Mouse (Mus musculus) E14TG2a.4 (cell line): Measurements from ENCODE around the gene Ube2d3.
"Not testable (repeated sequence)": the region's sequence is repeated elsewhere in the genome, so short reads cannot be mapped to it uniquely, and the experiment has no call there.

Source experiments
- H3K27me3 ChIP-seq: 2 replicates; pipeline ENCODE4 v1.6.1; 2014; ENCODE audit warnings: low read length, control low read depth; ENCODE audit not compliant: insufficient read depth
- H3K36me3 ChIP-seq: 2 replicates; pipeline ENCODE4 v1.6.1; 2014; ENCODE audit warnings: low read length, control low read depth; ENCODE audit not compliant: insufficient read depth
- H3K4me1 ChIP-seq: replicated peaks from 2 replicates; pipeline ENCODE4 v1.6.1; 2014; ENCODE audit warnings: low read depth, low read length, control low read depth
- H3K4me3 ChIP-seq: replicated peaks from 2 replicates; pipeline ENCODE4 v1.5.1; 2014; ENCODE audit warnings: mild to moderate bottlenecking, low read length
- H3K9me3 ChIP-seq: 2 replicates; pipeline ENCODE4 v1.6.1; 2014; ENCODE audit warnings: low read length, control low read depth
- CTCF ChIP-seq: conservative IDR thresholded peaks from 2 replicates; pipeline ENCODE4 v1.5.1; 2014; ENCODE audit warnings: low read length
- NANOG ChIP-seq: IDR thresholded peaks from 2 replicates; pipeline ENCODE4 v1.6.1; 2014; ENCODE audit warnings: borderline replicate concordance, low read length, mixed read lengths
- POU5F1 ChIP-seq: IDR thresholded peaks from 2 replicates; pipeline ENCODE4 v1.6.1; 2014; ENCODE audit warnings: low read length, borderline replicate concordance

Gene Ube2d3

GRCm38 (mm10) chr3:135444930-135445329 lies 7.0 kb downstream of the Ube2d3 start:
- H3K4me1 ChIP-seq, result peaks cover 59% of the 10 kb centered on the region
- H3K36me3 ChIP-seq, result peaks cover 88% of the 10 kb centered on the region
- no peaks in the 10 kb centered on the region for H3K9me3 ChIP-seq
- no peaks in the 10 kb centered on the region for H3K27me3 ChIP-seq
- H3K4me3 ChIP-seq, result no peak overlapping the region
- TF ChIP-seq NANOG (no peak), CTCF (no peak), POU5F1 (no peak)

DNA sequence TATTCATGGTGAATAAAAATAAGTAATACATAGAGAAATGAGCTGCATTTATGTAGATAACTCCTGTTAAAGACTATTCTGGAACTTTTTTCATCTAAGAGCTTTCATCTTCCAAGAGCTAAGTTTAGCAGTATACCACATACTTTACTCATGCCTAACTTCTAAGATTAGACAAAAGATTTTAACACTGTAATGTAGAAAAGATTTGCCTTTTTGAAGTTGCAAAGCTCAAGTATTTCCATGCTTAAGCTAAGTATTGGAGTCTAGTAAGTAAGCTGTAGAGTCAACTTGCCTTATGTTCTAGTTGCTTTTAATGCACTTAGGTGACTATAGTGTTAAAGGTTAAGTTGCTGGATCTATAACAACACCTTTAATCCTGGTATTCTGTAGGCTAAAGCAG lies 21.0 kb downstream of the Ube2d3 start:
- no peaks in the 10 kb centered on the region for H3K27me3 ChIP-seq
- H3K4me1 ChIP-seq, result peaks cover 12% of the 10 kb centered on the region
- H3K9me3 ChIP-seq, result no peaks in the 10 kb centered on the region
- no peak overlapping the region for H3K4me3 ChIP-seq
- H3K36me3 ChIP-seq, result peaks cover 93% of the 10 kb centered on the region
- no peak for TF ChIP-seq CTCF
- TF ChIP-seq NANOG, result no peak
- no peak for TF ChIP-seq POU5F1

DNA sequence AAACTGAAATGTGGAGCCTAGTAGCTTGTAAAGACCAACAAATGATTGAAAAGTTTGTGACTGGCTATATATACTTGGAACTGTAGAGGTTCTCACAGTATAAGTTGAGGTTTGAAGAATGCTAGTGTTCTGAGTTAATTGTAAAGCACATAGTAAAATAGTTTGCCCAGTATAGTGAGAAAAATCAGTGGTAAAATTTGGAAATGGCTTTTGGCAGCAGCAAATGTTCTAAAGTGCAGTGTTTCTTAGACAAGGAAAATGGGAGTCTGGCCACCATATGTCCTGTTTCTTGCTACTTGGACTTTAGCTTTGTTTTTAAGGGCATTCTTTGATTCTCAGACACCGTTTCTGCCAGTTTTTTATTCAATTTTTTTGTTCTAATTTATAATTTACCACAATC lies 30.5 kb downstream of the Ube2d3 start:
- no peak overlapping the region for H3K4me3 ChIP-seq
- H3K27me3 ChIP-seq, result no peaks in the 10 kb centered on the region
- TF ChIP-seq NANOG (no peak), CTCF (no peak), POU5F1 (no peak)
- H3K36me3 ChIP-seq, result peaks cover 46% of the 10 kb centered on the region
- no peaks in the 10 kb centered on the region for H3K9me3 ChIP-seq
- peaks cover 32% of the 10 kb centered on the region for H3K4me1 ChIP-seq

GRCm38 (mm10) chr3:135469146-135469545 lies 31.2 kb downstream of the Ube2d3 start:
- Histone ChIP-seq H3K27me3 (no peaks in the 10 kb centered on the region), H3K9me3 (no peaks in the 10 kb centered on the region), H3K4me1 (peaks cover 26% of the 10 kb centered on the region), H3K4me3 (no peak overlapping the region), H3K36me3 (peaks cover 39% of the 10 kb centered on the region)
- TF ChIP-seq CTCF, result no peak
- TF ChIP-seq POU5F1, result no peak
- TF ChIP-seq NANOG, result no peak

GRCm38 (mm10) chr3:135469974-135470373 lies 32.0 kb downstream of the Ube2d3 start:
- Histone ChIP-seq H3K4me1 (peaks cover 23% of the 10 kb centered on the region), H3K27me3 (no peaks in the 10 kb centered on the region), H3K4me3 (no peak overlapping the region), H3K36me3 (peaks cover 30% of the 10 kb centered on the region), H3K9me3 (no peaks in the 10 kb centered on the region)
- no peak for TF ChIP-seq NANOG
- no peak for TF ChIP-seq CTCF
- no peak for TF ChIP-seq POU5F1

DNA sequence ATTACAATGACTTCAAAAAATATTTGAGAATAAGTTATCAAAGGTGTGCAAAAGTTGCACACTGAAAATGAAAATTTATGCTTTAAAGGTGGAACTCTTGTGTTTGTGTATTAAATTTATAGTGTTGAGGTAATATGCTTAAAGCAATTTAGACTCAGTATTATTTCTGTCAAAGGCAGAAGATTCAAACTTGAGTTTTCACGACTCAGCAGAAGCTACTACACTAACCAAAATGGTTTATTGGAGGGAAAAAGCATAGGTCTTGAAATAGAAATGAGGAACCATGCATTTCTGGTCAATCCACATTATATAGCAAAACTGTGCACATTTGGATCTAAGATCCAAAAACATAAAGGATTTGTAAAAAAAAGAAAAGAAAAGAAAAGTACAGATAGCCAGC lies 32.9 kb downstream of the Ube2d3 start:
- Histone ChIP-seq H3K4me3 (no peak overlapping the region), H3K9me3 (no peaks in the 10 kb centered on the region), H3K36me3 (peaks cover 25% of the 10 kb centered on the region), H3K4me1 (peaks cover 26% of the 10 kb centered on the region), H3K27me3 (no peaks in the 10 kb centered on the region)
- TF ChIP-seq POU5F1 (no peak), CTCF (no peak)

- Histone ChIP-seq H3K4me3 (no peak overlapping the region), H3K9me3 (no peaks in the 10 kb centered on the region), H3K36me3 (no peaks in the 10 kb centered on the region), H3K4me1 (peaks cover 12% of the 10 kb centered on the region), H3K27me3 (no peaks in the 10 kb centered on the region)
- no peak for TF ChIP-seq CTCF
Observed at GRCm38 (mm10) chr3:135475025-135475424, 37.1 kb downstream of the Ube2d3 start.

- TF ChIP-seq POU5F1, result no peak
- no peak for TF ChIP-seq CTCF
- TF ChIP-seq NANOG, result no peak
- H3K36me3 ChIP-seq, result no peaks in the 10 kb centered on the region
- no peaks in the 10 kb centered on the region for H3K27me3 ChIP-seq
- no peak overlapping the region for H3K4me3 ChIP-seq
- H3K9me3 ChIP-seq, result no peaks in the 10 kb centered on the region
- H3K4me1 ChIP-seq, result peaks cover 15% of the 10 kb centered on the region
Observed at GRCm38 (mm10) chr3:135476286-135476685, 38.3 kb downstream of the Ube2d3 start.

DNA sequence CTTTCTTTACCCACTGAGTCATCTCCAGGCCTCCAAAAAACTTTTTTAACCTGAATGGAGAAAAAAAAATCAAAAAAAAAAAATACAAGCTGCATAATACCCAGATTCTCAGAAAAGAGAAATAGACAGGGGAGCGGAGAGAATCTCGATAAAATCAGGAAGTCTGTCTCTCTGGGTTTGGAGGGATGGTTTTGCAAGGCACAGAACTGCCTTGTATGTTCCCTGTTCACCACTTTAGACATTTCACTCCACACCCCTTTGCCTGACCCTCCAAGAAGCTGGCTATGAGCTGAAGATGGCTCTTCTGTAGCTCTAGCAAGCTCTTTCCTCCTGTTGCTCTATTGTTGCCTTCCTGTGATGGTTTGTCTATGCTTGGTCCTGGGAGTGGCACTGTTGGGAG lies 39.0 kb downstream of the Ube2d3 start:
- Histone ChIP-seq H3K36me3 (no peaks in the 10 kb centered on the region), H3K4me3 (no peak overlapping the region), H3K4me1 (peaks cover 15% of the 10 kb centered on the region), H3K9me3 (no peaks in the 10 kb centered on the region), H3K27me3 (no peaks in the 10 kb centered on the region)
- TF ChIP-seq POU5F1, result no peak
- no peak for TF ChIP-seq NANOG
- TF ChIP-seq CTCF, result no peak

GRCm38 (mm10) chr3:135479090-135479489 lies 41.1 kb downstream of the Ube2d3 start:
- H3K4me3 ChIP-seq, H3K36me3 ChIP-seq, H3K9me3 ChIP-seq, H3K27me3 ChIP-seq: not testable (repeated sequence)
- peaks cover 15% of the 10 kb centered on the region for H3K4me1 ChIP-seq
